Mouse (Mus musculus) C2C12 (cell line): ENCODE results near the gene Ptpn3. TPM values are rescaled to one million over a fixed set of nuclear protein-coding genes. Genes with fewer than 3 reads are reported as not detected.
A peak's percentile ranks its signal among the peaks of the same experiment; 100 is the strongest.

ENCODE experiments used
- H3K27me3 ChIP-seq: one replicate; pipeline ENCODE4 v1.6.1; 2011; ENCODE audit not compliant: control insufficient read depth, insufficient read depth, insufficient read length
- H3K36me3 ChIP-seq: one replicate; pipeline ENCODE4 v1.6.1; 2011; ENCODE audit not compliant: control insufficient read depth, insufficient read depth
- H3K4me3 ChIP-seq: one replicate; pipeline ENCODE4 v1.5.1; 2011; ENCODE audit warnings: mild to moderate bottlenecking, control low read depth; ENCODE audit not compliant: poor library complexity, insufficient read depth, severe bottlenecking
- H3K79me2 ChIP-seq: one replicate; pipeline ENCODE4 v1.6.1; 2011; ENCODE audit not compliant: control insufficient read depth, insufficient read depth
- H3K79me3 ChIP-seq: one replicate; pipeline ENCODE4 v1.6.1; 2011; ENCODE audit warnings: low read depth, control low read depth
- H3ac ChIP-seq: one replicate; pipeline ENCODE3; 2011; ENCODE audit warnings: low read depth; ENCODE audit not compliant: control insufficient read depth, insufficient read length
- CEBPB ChIP-seq: IDR thresholded peaks from one replicate; pipeline ENCODE4 v1.6.1; 2011; ENCODE audit warnings: low read depth, mild to moderate bottlenecking, control low read depth, moderate library complexity
- CTCF ChIP-seq: IDR thresholded peaks from one replicate; pipeline ENCODE4 v1.5.1; 2011; ENCODE audit not compliant: control insufficient read depth, insufficient read depth, insufficient read length
- FOSL1 ChIP-seq: IDR thresholded peaks from one replicate; pipeline ENCODE4 v1.8.0; 2011; ENCODE audit warnings: mild to moderate bottlenecking, low read length; ENCODE audit not compliant: poor library complexity, insufficient read depth, severe bottlenecking
- MAX ChIP-seq: IDR thresholded peaks from one replicate; pipeline ENCODE4 v1.6.1; 2011; ENCODE audit warnings: mild to moderate bottlenecking, control low read depth
- MYOD1 ChIP-seq: IDR thresholded peaks from one replicate; pipeline ENCODE4 v1.6.1; 2011; ENCODE audit warnings: low read depth; ENCODE audit not compliant: control insufficient read depth, insufficient read length
- MYOG ChIP-seq: IDR thresholded peaks from one replicate; pipeline ENCODE4 v1.6.1; 2011; ENCODE audit not compliant: control insufficient read depth, insufficient read length; ENCODE audit errors: extremely low read depth
- USF1 ChIP-seq: IDR thresholded peaks from one replicate; pipeline ENCODE4 v1.6.1; 2011; ENCODE audit warnings: low read depth, mild to moderate bottlenecking, control low read depth, moderate library complexity
- polyA plus RNA-seq: library from polyadenylated mRNA; unstranded; fragments of >200 nt; fragmentation: generic; extraction: Trizol; gene quantifications from one replicate; pipeline ENCODE4 v1.2.1, GENCODE M21; 2012; ENCODE audit warnings: missing spikeins

Gene Ptpn3
- polyA plus RNA-seq, 1 experiment, result 3.1 TPM

- no peaks in the 10 kb centered on the region for H3K36me3 ChIP-seq
- no peaks in the 10 kb centered on the region for H3K79me2 ChIP-seq
- H3K4me3 ChIP-seq, result no peak overlapping the region
- TF ChIP-seq MAX, result no peak
- no peak for TF ChIP-seq CTCF
- TF ChIP-seq FOSL1, result no peak
- no peak for TF ChIP-seq USF1
- no peak for TF ChIP-seq MYOG
- H3ac ChIP-seq, result no peak overlapping the region
- H3K27me3 ChIP-seq, result no peaks in the 10 kb centered on the region
- no peaks in the 10 kb centered on the region for H3K79me3 ChIP-seq
Measured at GRCm38 (mm10) chr4:57166922-57167870, 134.4 kb downstream of the Ptpn3 start.

- Histone ChIP-seq H3ac (no peak overlapping the region), H3K4me3 (no peak overlapping the region), H3K27me3 (no peaks in the 10 kb centered on the region), H3K36me3 (no peaks in the 10 kb centered on the region), H3K79me2 (no peaks in the 10 kb centered on the region), H3K79me3 (no peaks in the 10 kb centered on the region)
- TF ChIP-seq MYOD1, result no peak
- peak; percentile 23 for TF ChIP-seq USF1
Measured at GRCm38 (mm10) chr4:57165654-57166053, 136.0 kb downstream of the Ptpn3 start.

- TF ChIP-seq USF1, result no peak
- no peak for TF ChIP-seq CEBPB
- no peak for TF ChIP-seq FOSL1
- TF ChIP-seq MAX, result no peak
- TF ChIP-seq MYOD1, result no peak
- no peak for TF ChIP-seq CTCF
- no peaks in the 10 kb centered on the region for H3K79me2 ChIP-seq
- no peak overlapping the region for H3ac ChIP-seq
- H3K79me3 ChIP-seq, result no peaks in the 10 kb centered on the region
- no peaks in the 10 kb centered on the region for H3K36me3 ChIP-seq
- no peak overlapping the region for H3K4me3 ChIP-seq
- H3K27me3 ChIP-seq, result no peaks in the 10 kb centered on the region
Measured at GRCm38 (mm10) chr4:57164578-57165210, 136.9 kb downstream of the Ptpn3 start.

- no peaks in the 10 kb centered on the region for H3K36me3 ChIP-seq
- no peaks in the 10 kb centered on the region for H3K79me2 ChIP-seq
- no peak overlapping the region for H3ac ChIP-seq
- H3K4me3 ChIP-seq, result no peak overlapping the region
- no peaks in the 10 kb centered on the region for H3K79me3 ChIP-seq
- TF ChIP-seq USF1 (no peak), CEBPB (no peak), MYOD1 (no peak), FOSL1 (no peak), CTCF (no peak), MAX (no peak), MYOG (no peak)
- no peaks in the 10 kb centered on the region for H3K27me3 ChIP-seq
Measured at GRCm38 (mm10) chr4:57162789-57163722, 138.6 kb downstream of the Ptpn3 start.

- Histone ChIP-seq H3K4me3 (no peak overlapping the region), H3K36me3 (no peaks in the 10 kb centered on the region), H3ac (no peak overlapping the region), H3K27me3 (no peaks in the 10 kb centered on the region), H3K79me3 (no peaks in the 10 kb centered on the region), H3K79me2 (no peaks in the 10 kb centered on the region)
- no peak for TF ChIP-seq USF1
- no peak for TF ChIP-seq MYOG
- TF ChIP-seq FOSL1, result no peak
- TF ChIP-seq MYOD1, result no peak
- TF ChIP-seq CTCF, result no peak
- TF ChIP-seq CEBPB, result no peak
- TF ChIP-seq MAX, result no peak
Measured at GRCm38 (mm10) chr4:57160571-57160970, 141.1 kb downstream of the Ptpn3 start.
